Mouse (Mus musculus) myocyte (in vitro differentiated cells): ENCODE measurements around the gene Sync. TPM values are rescaled to one million over a fixed set of nuclear protein-coding genes. Genes with fewer than 3 reads are reported as not detected.

Experiments
- H3K27me3 ChIP-seq: one replicate; pipeline ENCODE4 v1.6.1; 2011; ENCODE audit not compliant: control insufficient read depth, insufficient read depth, insufficient read length
- H3K36me3 ChIP-seq: one replicate; pipeline ENCODE4 v1.6.1; 2011; ENCODE audit not compliant: control insufficient read depth, insufficient read depth
- H3K4me2 ChIP-seq: one replicate; pipeline ENCODE4 v1.6.1; 2011; ENCODE audit warnings: low read depth, control low read depth
- H3K4me3 ChIP-seq: one replicate; pipeline ENCODE4 v1.5.1; 2011; ENCODE audit warnings: mild to moderate bottlenecking, control low read depth, moderate library complexity
- H3K79me2 ChIP-seq: one replicate; pipeline ENCODE4 v1.6.1; 2011; ENCODE audit not compliant: control insufficient read depth, insufficient read depth
- H3ac ChIP-seq: one replicate; pipeline ENCODE4 v1.6.1; 2011; ENCODE audit not compliant: control insufficient read depth, insufficient read length
- CEBPB ChIP-seq: IDR thresholded peaks from 2 replicates; pipeline ENCODE4 v1.6.1; 2011; ENCODE audit warnings: mild to moderate bottlenecking, moderate library complexity; ENCODE audit not compliant: poor library complexity, insufficient read depth, severe bottlenecking
- E2F4 ChIP-seq: IDR thresholded peaks from one replicate; pipeline ENCODE4 v1.6.1; 2011; ENCODE audit warnings: mild to moderate bottlenecking, control low read depth, moderate library complexity; ENCODE audit not compliant: insufficient read depth
- MAX ChIP-seq: IDR thresholded peaks from one replicate; pipeline ENCODE4 v1.6.1; 2011; ENCODE audit warnings: low read depth, mild to moderate bottlenecking, control low read depth
- MYOD1 ChIP-seq, 3 experiments: IDR thresholded peaks; one replicate each; pipeline ENCODE4 v1.6.1; 2011; ENCODE audit warnings: control low read depth in 2 of 3, low read depth in 2 of 3, mild to moderate bottlenecking in 2 of 3, moderate library complexity in 1 of 3; ENCODE audit not compliant: insufficient read length in 2 of 3, control insufficient read depth in 1 of 3
- MYOG ChIP-seq, 3 experiments: IDR thresholded peaks; one replicate each; pipeline ENCODE4 v1.6.1; 2011; ENCODE audit warnings: control low read depth in 2 of 3, low read depth in 2 of 3, mild to moderate bottlenecking in 2 of 3; ENCODE audit not compliant: insufficient read length in 2 of 3, control insufficient read depth in 1 of 3, insufficient read depth in 1 of 3
- POLR2A ChIP-seq: IDR thresholded peaks from one replicate; pipeline ENCODE4 v1.6.1; 2011; ENCODE audit warnings: low read depth, mild to moderate bottlenecking, control low read depth, moderate library complexity; ENCODE audit not compliant: insufficient read length
- POLR2AphosphoS2 ChIP-seq: IDR thresholded peaks from one replicate; pipeline ENCODE4 v1.6.1; 2011; ENCODE audit warnings: low read depth, control low read depth; ENCODE audit not compliant: insufficient read length
- REST ChIP-seq: IDR thresholded peaks from one replicate; pipeline ENCODE4 v1.6.1; 2011; ENCODE audit warnings: mild to moderate bottlenecking, control low read depth, moderate library complexity; ENCODE audit not compliant: insufficient read depth, insufficient read length
- SRF ChIP-seq: IDR thresholded peaks from one replicate; pipeline ENCODE4 v1.6.1; 2011; ENCODE audit warnings: low read depth; ENCODE audit not compliant: control insufficient read depth, insufficient read length
- TCF12 ChIP-seq: IDR thresholded peaks from one replicate; pipeline ENCODE4 v1.6.1; 2011; ENCODE audit warnings: mild to moderate bottlenecking, control low read depth; ENCODE audit not compliant: poor library complexity, insufficient read depth, severe bottlenecking
- TCF3 ChIP-seq: IDR thresholded peaks from one replicate; pipeline ENCODE4 v1.6.1; 2011; ENCODE audit warnings: low read depth, control low read depth; ENCODE audit not compliant: insufficient read length
- USF1 ChIP-seq: IDR thresholded peaks from one replicate; pipeline ENCODE4 v1.6.1; 2011; ENCODE audit warnings: low read depth, mild to moderate bottlenecking, control low read depth, moderate library complexity
- polyA plus RNA-seq: library from polyadenylated mRNA; unstranded; fragments of >200 nt; fragmentation: generic; extraction: Trizol; gene quantifications from one replicate; pipeline ENCODE4 v1.2.1, GENCODE M21; 2012; ENCODE audit warnings: missing spikeins

The Sync gene
- polyA plus RNA-seq, 1 experiment, result 51.1 TPM

- Histone ChIP-seq H3ac (peak overlapping the region; percentile 40), H3K4me2 (peak overlapping the region; percentile 100), H3K36me3 (no peaks in the 10 kb centered on the region), H3K27me3 (no peaks in the 10 kb centered on the region), H3K79me2 (peaks cover 47% of the 10 kb centered on the region), H3K4me3 (peak overlapping the region; percentile 74)
- TF ChIP-seq TCF3 (no peak), MYOG (IDR thresholded peaks at IDR 0.05; ENCODE audit: control insufficient read depth in 1 of 3, insufficient read depth in 1 of 3, insufficient read length in 2 of 3, low read depth in 2 of 3) (peak in 1 of 3 experiments; percentile 2), POLR2AphosphoS2 (no peak), E2F4 (no peak), USF1 (no peak), SRF (no peak), MAX (no peak), POLR2A (peak; percentile 42), REST (no peak), TCF12 (no peak), CEBPB (no peak)
Observed at GRCm38 (mm10) chr4:129248243-129248767, 39.1 kb upstream of the Sync start.

DNA sequence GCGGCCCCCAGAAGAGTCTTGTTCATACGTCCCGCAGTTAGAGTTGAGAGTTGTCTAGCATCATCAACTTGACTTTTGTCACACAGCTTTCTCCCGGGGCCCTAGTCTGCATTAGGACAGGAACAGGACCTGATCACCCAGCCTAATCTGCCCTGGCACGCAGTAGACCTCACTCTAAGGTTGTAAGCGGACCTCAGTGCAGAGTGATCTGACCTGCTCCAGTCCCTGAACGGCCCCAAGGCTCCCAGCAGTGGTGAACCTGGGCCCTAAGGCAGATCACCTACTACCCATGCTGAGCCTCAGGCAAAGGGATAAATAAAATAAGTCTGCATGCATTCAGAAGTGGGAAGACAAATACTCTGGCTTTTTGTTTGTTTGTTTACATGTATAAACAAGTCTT lies 38.1 kb upstream of the Sync start:
- peak overlapping the region; percentile 74 for H3K4me3 ChIP-seq
- H3ac ChIP-seq, result no peak overlapping the region
- H3K4me2 ChIP-seq, result no peak overlapping the region
- no peaks in the 10 kb centered on the region for H3K36me3 ChIP-seq
- peaks cover 38% of the 10 kb centered on the region for H3K79me2 ChIP-seq
- no peak for TF ChIP-seq TCF3
- TF ChIP-seq MYOD1 (IDR thresholded peaks at IDR 0.05; ENCODE audit: control insufficient read depth in 1 of 3, insufficient read length in 2 of 3, low read depth in 2 of 3), result no peak
- no peak for TF ChIP-seq SRF
- TF ChIP-seq E2F4, result no peak
- TF ChIP-seq REST, result no peak
- TF ChIP-seq POLR2A, result no peak
- TF ChIP-seq MYOG (IDR thresholded peaks at IDR 0.05; ENCODE audit: control insufficient read depth in 1 of 3, insufficient read depth in 1 of 3, insufficient read length in 2 of 3, low read depth in 2 of 3), result no peak
- TF ChIP-seq USF1, result no peak
- no peak for TF ChIP-seq MAX
- TF ChIP-seq TCF12, result no peak
- no peak for TF ChIP-seq CEBPB
- TF ChIP-seq POLR2AphosphoS2, result no peak
- no peaks in the 10 kb centered on the region for H3K27me3 ChIP-seq

- no peaks in the 10 kb centered on the region for H3K36me3 ChIP-seq
- TF ChIP-seq TCF3, result no peak
- TF ChIP-seq TCF12, result no peak
- no peak for TF ChIP-seq CEBPB
- TF ChIP-seq USF1, result no peak
- TF ChIP-seq REST, result no peak
- no peak for TF ChIP-seq E2F4
- no peak for TF ChIP-seq MAX
- no peak for TF ChIP-seq MYOD1 (IDR thresholded peaks at IDR 0.05; ENCODE audit: control insufficient read depth in 1 of 3, insufficient read length in 2 of 3, low read depth in 2 of 3)
- no peak for TF ChIP-seq MYOG (IDR thresholded peaks at IDR 0.05; ENCODE audit: control insufficient read depth in 1 of 3, insufficient read depth in 1 of 3, insufficient read length in 2 of 3, low read depth in 2 of 3)
- TF ChIP-seq POLR2AphosphoS2, result no peak
- no peak for TF ChIP-seq SRF
- no peak for TF ChIP-seq POLR2A
- no peaks in the 10 kb centered on the region for H3K27me3 ChIP-seq
- H3K4me3 ChIP-seq, result no peak overlapping the region
- H3ac ChIP-seq, result no peak overlapping the region
- peaks cover 22% of the 10 kb centered on the region for H3K79me2 ChIP-seq
- H3K4me2 ChIP-seq, result no peak overlapping the region
Observed at GRCm38 (mm10) chr4:129250759-129251481, 36.5 kb upstream of the Sync start.

- Histone ChIP-seq H3K79me2 (peaks cover 15% of the 10 kb centered on the region), H3ac (no peak overlapping the region), H3K36me3 (no peaks in the 10 kb centered on the region), H3K4me3 (no peak overlapping the region), H3K27me3 (no peaks in the 10 kb centered on the region), H3K4me2 (no peak overlapping the region)
- TF ChIP-seq MAX (no peak), TCF3 (no peak), POLR2A (no peak), SRF (no peak), USF1 (no peak), CEBPB (no peak), MYOG (IDR thresholded peaks at IDR 0.05; ENCODE audit: control insufficient read depth in 1 of 3, insufficient read depth in 1 of 3, insufficient read length in 2 of 3, low read depth in 2 of 3) (no peak)
Observed at GRCm38 (mm10) chr4:129251482-129252125, 35.8 kb upstream of the Sync start.
